Mouse (Mus musculus): ENCODE measurements around the gene Ugt1a2.

The Ugt1a2 gene

GRCm38 (mm10) chr1:88256886-88257663 is 56.7 kb downstream of the Ugt1a2 start:
- DNase-seq (ENCODE audit: low read depth, low spot score) = no peak

GRCm38 (mm10) chr1:88257681-88258080 is 57.3 kb downstream of the Ugt1a2 start:
- DNase-seq (ENCODE audit: low read depth, low spot score) = no peak

GRCm38 (mm10) chr1:88258361-88258760 is 58.0 kb downstream of the Ugt1a2 start:
- DNase-seq (ENCODE audit: low read depth, low spot score) = no peak

GRCm38 (mm10) chr1:88258881-88259642 is 58.7 kb downstream of the Ugt1a2 start:
- DNase-seq (ENCODE audit: low read depth, low spot score) = no peak

GRCm38 (mm10) chr1:88259643-88260024 is 59.2 kb downstream of the Ugt1a2 start:
- no peak for DNase-seq (ENCODE audit: low read depth, low spot score)

- no peak for DNase-seq (ENCODE audit: low read depth, low spot score)
Observed at GRCm38 (mm10) chr1:88260114-88260513, 59.7 kb downstream of the Ugt1a2 start.

DNA sequence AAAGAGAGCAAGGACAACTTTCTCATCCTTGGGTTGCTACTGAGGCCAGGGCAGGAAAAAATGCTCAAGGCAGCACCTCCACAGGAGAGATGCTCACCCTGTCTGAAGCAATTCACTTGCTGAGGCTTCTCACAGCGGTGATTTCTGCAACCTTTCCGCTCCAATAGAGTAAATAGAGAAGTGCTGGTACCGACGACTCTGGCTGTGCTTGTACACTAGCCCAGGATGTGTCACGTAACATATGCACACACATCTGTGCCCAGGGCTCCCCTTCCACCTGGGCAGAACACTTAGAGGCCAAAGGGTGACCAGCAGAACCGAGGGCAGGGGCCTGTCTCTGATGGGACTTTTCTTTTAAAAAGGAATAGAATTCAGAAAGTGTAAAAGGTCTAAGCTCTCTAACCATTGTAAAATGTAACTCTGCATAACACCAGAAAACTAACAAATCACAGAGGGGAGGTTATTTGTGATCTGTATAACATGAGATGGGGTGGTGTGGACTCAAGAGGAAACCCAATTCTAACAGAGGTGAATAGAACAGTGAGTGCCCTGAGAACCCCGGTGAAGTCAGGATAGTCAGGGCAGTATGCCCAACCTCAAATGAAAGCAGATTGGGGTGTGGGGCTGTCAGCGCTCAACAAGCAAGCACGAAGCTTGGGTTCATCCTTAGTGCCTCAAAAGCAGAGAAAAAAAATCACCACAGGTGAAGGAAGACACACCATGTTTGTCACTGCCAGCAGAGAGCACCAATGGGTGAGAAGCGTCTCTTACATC is 60.4 kb downstream of the Ugt1a2 start:
- no peak for DNase-seq (ENCODE audit: low read depth, low spot score)

DNA sequence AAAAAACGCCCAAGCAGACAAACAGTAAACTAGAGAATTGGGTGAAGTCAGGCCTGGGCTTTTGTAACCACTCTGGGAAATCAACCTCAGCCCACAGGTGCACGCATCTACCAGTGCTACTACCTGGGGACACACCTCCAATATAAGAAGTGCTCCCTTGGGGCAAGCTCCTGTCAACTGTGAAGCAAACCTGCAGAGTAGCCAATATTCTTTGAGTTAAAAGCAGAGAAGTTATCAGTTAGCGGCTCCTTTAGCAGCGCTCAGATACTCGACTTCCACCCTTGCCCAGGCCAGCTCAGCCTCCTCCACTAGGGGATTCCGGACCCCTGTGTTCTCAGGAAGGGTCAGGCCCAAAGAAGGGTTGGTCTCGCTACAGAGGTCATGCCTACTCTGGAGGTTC is 61.3 kb downstream of the Ugt1a2 start:
- DNase-seq (ENCODE audit: low read depth, low spot score) = no peak

DNA sequence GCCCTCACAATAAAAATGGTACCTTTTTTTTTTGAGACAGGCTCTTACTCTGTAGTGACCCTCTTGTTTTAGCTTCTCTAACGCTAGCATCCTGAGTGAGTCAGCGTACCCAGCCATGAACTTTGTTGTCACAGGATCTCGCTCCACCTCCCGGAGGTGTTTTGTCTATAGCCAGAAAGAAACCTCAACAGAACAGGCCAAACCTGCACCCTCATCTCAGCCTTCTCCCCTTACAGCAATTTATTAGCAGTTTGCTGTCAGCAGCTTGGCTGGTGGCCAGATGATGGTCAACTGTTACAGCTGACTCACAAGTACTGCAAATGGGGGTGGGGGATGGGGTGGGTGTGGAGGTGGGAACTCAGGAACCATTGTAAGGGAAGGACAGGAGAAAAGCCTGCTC is 61.9 kb downstream of the Ugt1a2 start:
- DNase-seq (ENCODE audit: low read depth, low spot score) = no peak

- DNase-seq (ENCODE audit: low read depth, low spot score) = no peak
Observed at GRCm38 (mm10) chr1:88262961-88263360, 62.6 kb downstream of the Ugt1a2 start.

GRCm38 (mm10) chr1:88263778-88264177 is 63.4 kb downstream of the Ugt1a2 start:
- DNase-seq (ENCODE audit: low read depth, low spot score) = no peak

DNA sequence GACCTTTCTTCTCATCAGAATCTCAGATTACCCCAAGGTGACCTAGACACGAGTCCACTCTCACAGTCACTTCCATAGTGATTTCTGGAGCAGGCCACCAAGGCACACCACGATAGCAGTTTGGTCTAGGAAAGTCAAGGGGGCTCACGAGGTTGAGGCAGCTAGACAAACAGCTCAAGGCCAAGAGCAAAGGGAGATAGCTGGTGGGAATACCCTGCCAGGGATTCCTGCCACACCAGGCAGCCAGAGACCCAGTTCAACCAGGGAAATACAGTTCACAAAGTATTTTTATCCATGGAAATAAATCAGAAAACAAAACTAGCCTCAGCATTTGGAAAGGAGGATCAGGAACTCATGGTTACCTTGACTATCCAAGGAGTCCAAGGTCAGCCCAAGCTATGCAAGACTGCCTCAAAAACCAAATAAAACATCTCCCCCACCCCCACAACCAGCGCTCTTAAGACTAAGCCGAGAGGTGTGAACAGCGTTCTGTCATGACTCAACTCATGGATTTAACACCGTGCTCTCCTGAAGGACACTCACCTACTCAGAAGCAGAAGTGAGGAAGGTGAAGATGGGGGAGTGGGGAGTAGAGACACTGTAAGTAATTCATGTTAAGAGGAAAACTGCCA is 64.0 kb downstream of the Ugt1a2 start:
- no peak for DNase-seq (ENCODE audit: low read depth, low spot score)

DNA sequence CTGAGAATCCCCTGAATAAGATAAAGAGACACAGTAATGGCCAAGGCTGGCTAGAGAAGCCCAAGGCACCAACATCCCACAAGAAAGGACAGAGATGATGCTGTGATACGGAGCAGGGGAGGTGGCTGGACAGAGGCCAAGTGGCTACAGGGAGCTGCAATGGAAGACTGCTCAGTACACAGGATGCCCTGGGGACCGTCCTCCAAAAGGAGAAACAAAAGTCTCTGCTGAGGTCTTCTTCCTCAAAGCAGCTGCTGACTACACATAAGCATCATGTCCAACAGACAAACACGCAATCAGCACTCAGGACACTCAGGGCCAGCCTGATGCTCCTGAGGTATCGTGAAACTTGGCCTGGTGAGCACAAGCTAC is 64.5 kb downstream of the Ugt1a2 start:
- DNase-seq (ENCODE audit: low read depth, low spot score) = no peak

GRCm38 (mm10) chr1:88266123-88266522 is 65.7 kb downstream of the Ugt1a2 start:
- DNase-seq (ENCODE audit: low read depth, low spot score) = no peak

DNA sequence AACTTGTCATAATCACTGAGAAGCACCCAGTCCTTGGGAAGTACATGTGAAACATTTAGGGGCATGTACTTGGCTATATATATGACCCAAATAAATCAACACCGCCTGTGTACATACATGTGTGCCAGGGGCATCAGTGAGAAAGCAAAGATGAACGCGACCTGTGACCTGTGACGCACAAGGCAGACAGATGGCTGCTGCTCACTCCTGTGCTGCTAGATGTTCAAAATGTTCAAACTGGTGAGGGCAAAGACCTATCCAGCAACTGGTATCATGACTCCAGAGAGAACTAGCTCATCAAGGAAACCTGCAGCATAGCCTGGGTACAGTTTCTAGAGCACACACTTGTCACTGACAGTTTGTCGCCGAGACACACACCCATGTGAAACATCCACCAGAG is 67.1 kb downstream of the Ugt1a2 start:
- no peak for DNase-seq (ENCODE audit: low read depth, low spot score)

GRCm38 (mm10) chr1:88268070-88268469 is 67.7 kb downstream of the Ugt1a2 start:
- DNase-seq (ENCODE audit: low read depth, low spot score) = no peak
